Mouse (Mus musculus): ENCODE data around the gene Apoc2.

DNA sequence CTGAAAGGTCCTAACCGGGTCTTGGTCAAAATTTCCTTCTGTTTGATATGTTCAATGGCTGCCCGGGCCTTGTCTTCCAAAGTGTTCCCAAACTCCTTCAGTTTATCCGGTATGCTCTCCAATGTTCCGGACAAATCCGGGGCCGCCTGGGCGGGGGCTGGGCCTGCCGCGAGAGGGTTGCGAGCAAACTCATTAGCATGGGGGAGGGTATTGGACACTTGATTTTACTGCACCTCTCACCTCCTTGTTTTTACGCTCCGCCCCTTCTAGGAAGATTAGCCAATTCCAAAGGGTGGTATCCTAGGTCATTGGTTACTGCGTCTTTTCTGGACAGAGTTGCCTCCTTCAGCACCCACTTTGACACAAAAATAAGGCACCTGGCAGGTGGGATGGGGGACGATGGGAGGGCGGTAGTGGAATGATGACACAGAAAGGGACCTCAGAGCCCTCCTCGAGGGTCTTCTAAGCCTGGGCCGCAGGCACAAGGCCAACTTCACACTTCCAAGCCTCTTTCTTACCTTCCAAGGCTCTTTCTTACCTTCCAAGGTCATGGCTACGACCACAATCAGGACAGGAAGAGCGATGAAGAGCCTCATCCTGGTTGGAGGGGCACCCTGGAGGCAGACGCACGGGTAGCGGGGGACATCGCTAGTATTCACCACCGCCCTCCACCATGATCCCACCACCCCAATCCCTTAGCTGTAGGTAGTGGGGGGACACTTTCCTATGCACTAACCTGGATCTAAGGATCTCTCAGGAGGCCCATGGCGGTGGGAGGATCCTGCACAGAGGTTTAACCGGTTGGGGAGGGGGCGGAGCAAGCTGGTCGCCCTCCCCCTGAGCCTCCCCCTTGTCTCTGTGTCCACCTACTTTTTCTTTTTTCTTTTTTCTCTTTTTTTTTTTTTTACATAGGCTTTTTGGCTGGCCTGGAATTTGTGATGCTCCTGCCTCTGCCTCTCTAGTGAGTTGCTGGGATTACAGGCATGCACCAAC is 14.4 kb upstream of the Apoc2 start, which contains the start of gene Apoc1:
- TF ChIP-seq CTCF (IDR thresholded peaks at IDR 0.05; ENCODE audit: insufficient read depth, low read depth, low read length): no peak
- TF ChIP-seq POLR2A (IDR thresholded peaks at IDR 0.05; ENCODE audit: insufficient read depth, low read depth, low read length): no peak
